Mouse (Mus musculus) E14TG2a.4 (cell line): ENCODE data around the gene Ern1.

Experiments
- CTCF ChIP-seq: conservative IDR thresholded peaks from 2 replicates; pipeline ENCODE4 v1.5.1; 2014; ENCODE audit warnings: low read length
- NANOG ChIP-seq: IDR thresholded peaks from 2 replicates; pipeline ENCODE4 v1.6.1; 2014; ENCODE audit warnings: borderline replicate concordance, low read length, mixed read lengths
- POU5F1 ChIP-seq: IDR thresholded peaks from 2 replicates; pipeline ENCODE4 v1.6.1; 2014; ENCODE audit warnings: low read length, borderline replicate concordance

DNA sequence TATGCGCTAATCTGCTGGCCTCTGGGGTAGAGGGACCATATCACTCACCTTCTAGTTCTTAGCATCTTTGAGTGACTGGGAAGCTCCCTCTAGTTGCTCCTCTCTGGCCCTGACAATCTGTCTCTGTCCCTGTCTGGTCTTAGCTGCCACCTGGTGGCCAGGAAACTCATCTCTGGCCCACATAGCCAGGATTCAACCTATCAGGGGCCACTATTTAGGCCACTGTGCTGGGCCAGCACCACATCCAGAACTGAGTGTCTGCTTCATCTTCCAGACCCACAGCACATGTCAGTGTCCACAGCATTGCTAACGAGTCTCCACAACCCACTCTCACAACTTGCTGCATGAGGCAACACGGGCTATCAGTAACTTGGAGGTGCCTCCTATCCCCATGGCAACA is 90.0 kb downstream of the Ern1 start:
- TF ChIP-seq POU5F1 (no peak), CTCF (peak; percentile 26; the same call in 1 of the 2 replicates), NANOG (no peak)
